26 mouse cellular contexts compared by ENCODE assay signal in genomic region chr1:85776154-85776553, GRCm38 (mm10). TPM values are rescaled to one million over a fixed set of nuclear protein-coding genes. Genes with fewer than 3 reads are reported as not detected.
A peak's percentile ranks its signal among the peaks of the same experiment; 100 is the strongest.
DNase-seq lines count a peak whose midpoint lies in the region; ATAC-seq lines count a peak whose summit lies in the region.
"Had no signal": no experiment of that assay in that cellular context is flagged by ENCODE, and none has a peak within 500 bp of the region (broad histone marks: within the 10 kb centered on the region; RNA-seq: fewer than 3 reads in every experiment).

No protein-coding gene starts in this region.

- WGBS in heart, embryonic 13.5 days = 40% methylated on average over 10 of the region's 10 CpGs
- 37% methylated on average over 10 of the region's 10 CpGs for WGBS in limb, embryonic 13.5 days
- 48% methylated on average over 10 of the region's 10 CpGs for WGBS in limb, embryonic 10.5 days

- no peak for ATAC-seq in heart, embryonic 13.5 days (ENCODE audit: extremely low read depth, insufficient number of reproducible peaks, low FRiP score, low TSS enrichment)
- no peak for ATAC-seq in limb, embryonic 13.5 days (ENCODE audit: low FRiP score, low read depth)
- ATAC-seq: forebrain, embryonic 15.5 days; midbrain, embryonic 13.5 days had no signal

- H3K4me2 ChIP-seq in heart, embryonic 13.5 days = peak overlapping the region; percentile 21; the same call in 1 of the 2 replicates
- peak overlapping the region; percentile 32; the same call in 1 of the 2 replicates for H3K4me2 ChIP-seq in limb, embryonic 13.5 days (replicated peaks)
- H3K4me2 ChIP-seq: embryonic facial prominence, embryonic 13.5 days; forebrain, embryonic 15.5 days; heart, embryonic 15.5 days; hindbrain, embryonic 15.5 days; liver, embryonic 15.5 days; lung, embryonic 14.5 days; midbrain, embryonic 13.5 days had no signal

- no peak overlapping the region for H3K4me3 ChIP-seq in heart, embryonic 13.5 days
- no peak overlapping the region for H3K4me3 ChIP-seq in limb, embryonic 13.5 days
- H3K4me3 ChIP-seq in limb, embryonic 10.5 days = no peak overlapping the region
- H3K4me3 ChIP-seq: embryonic facial prominence, embryonic 13.5 days; forebrain, embryonic 10.5 days; forebrain, embryonic 15.5 days; heart, embryonic 15.5 days; hindbrain, embryonic 15.5 days; liver, embryonic 15.5 days; midbrain, embryonic 13.5 days had no signal

- intact Hi-C loops in heart, postnatal 25 days (cut with DNase I) = no loop called here

- H3K9me3 ChIP-seq in heart, embryonic 13.5 days = no peaks in the 10 kb centered on the region
- H3K9me3 ChIP-seq in limb, embryonic 13.5 days = no peaks in the 10 kb centered on the region
- no peaks in the 10 kb centered on the region for H3K9me3 ChIP-seq in limb, embryonic 10.5 days (replicated peaks)
- H3K9me3 ChIP-seq: embryonic facial prominence, embryonic 13.5 days; forebrain, embryonic 10.5 days; forebrain, embryonic 15.5 days; heart, embryonic 15.5 days; hindbrain, embryonic 15.5 days; liver, embryonic 15.5 days; midbrain, embryonic 13.5 days had no signal

- no peaks in the 10 kb centered on the region for H3K27me3 ChIP-seq in heart, embryonic 13.5 days (replicated peaks)
- H3K27me3 ChIP-seq in limb, embryonic 13.5 days = no peaks in the 10 kb centered on the region
- no peaks in the 10 kb centered on the region for H3K27me3 ChIP-seq in limb, embryonic 10.5 days (ENCODE audit: low read depth, poor library complexity, severe bottlenecking)
- H3K27me3 ChIP-seq: CH12.LX; embryonic facial prominence, embryonic 13.5 days; forebrain, embryonic 15.5 days; heart, embryonic 15.5 days; hindbrain, embryonic 15.5 days; liver, embryonic 15.5 days; midbrain, embryonic 13.5 days had no signal

- no peaks in the 10 kb centered on the region for H3K4me1 ChIP-seq in heart, embryonic 13.5 days
- no peaks in the 10 kb centered on the region for H3K4me1 ChIP-seq in limb, embryonic 13.5 days
- 0 out of 2 replicates have a peak, but pooled peaks cover 2% of the 10 kb centered on the region for H3K4me1 ChIP-seq in limb, embryonic 10.5 days
- H3K4me1 ChIP-seq: embryonic facial prominence, embryonic 13.5 days; forebrain, embryonic 10.5 days; forebrain, embryonic 15.5 days; heart, embryonic 15.5 days; hindbrain, embryonic 15.5 days; midbrain, embryonic 13.5 days had no signal

- no peaks in the 10 kb centered on the region for H3K36me3 ChIP-seq in heart, embryonic 13.5 days
- H3K36me3 ChIP-seq in limb, embryonic 13.5 days = no peaks in the 10 kb centered on the region
- H3K36me3 ChIP-seq in limb, embryonic 10.5 days = no peaks in the 10 kb centered on the region
- H3K36me3 ChIP-seq: embryonic facial prominence, embryonic 13.5 days; forebrain, embryonic 10.5 days; forebrain, embryonic 15.5 days; heart, embryonic 15.5 days; hindbrain, embryonic 15.5 days; liver, embryonic 15.5 days; midbrain, embryonic 13.5 days had no signal

- peak; percentile 12 for DNase-seq in embryo, embryonic 10 days (ENCODE audit: low spot score)
- DNase-seq in embryo, embryonic 11 days = no peak
- DNase-seq in heart, postnatal 25 days (ENCODE audit: low spot score) = no peak
- no peak for DNase-seq in limb, embryonic 10.5 days (ENCODE audit: low spot score)
- peak; percentile 24 for DNase-seq in T-cell, adult 2 months (ENCODE audit: low spot score)
- no peak for DNase-seq in lung, postnatal 25 days (ENCODE audit: low spot score)
- DNase-seq: adrenal gland, adult 8-10 months; cerebellum, adult 11 months; cerebellum, adult 9-10 months; cerebellum, postnatal 36 days; gastrocnemius, postnatal 10 days; kidney, adult 18-20 months; kidney, postnatal 4 days; lung, embryonic 14.5 days; lung, postnatal 14 days; right cerebral cortex, adult 18-20 months had no signal

- no peak overlapping the region for H3K27ac ChIP-seq in heart, embryonic 13.5 days (replicated peaks)
- H3K27ac ChIP-seq in limb, embryonic 13.5 days = no peak overlapping the region
- no peak overlapping the region for H3K27ac ChIP-seq in limb, embryonic 10.5 days
- H3K27ac ChIP-seq: embryonic facial prominence, embryonic 13.5 days; forebrain, embryonic 10.5 days; forebrain, embryonic 15.5 days; heart, embryonic 15.5 days; hindbrain, embryonic 15.5 days; liver, embryonic 15.5 days; midbrain, embryonic 13.5 days had no signal

- no peak overlapping the region for H3K9ac ChIP-seq in heart, embryonic 13.5 days
- no peak overlapping the region for H3K9ac ChIP-seq in limb, embryonic 13.5 days
- H3K9ac ChIP-seq: embryonic facial prominence, embryonic 13.5 days; forebrain, embryonic 15.5 days; heart, embryonic 15.5 days; hindbrain, embryonic 15.5 days; liver, embryonic 15.5 days; lung, embryonic 14.5 days; midbrain, embryonic 13.5 days had no signal

RNA-seq across cellular contexts. Expression of gene A630001G21Rik, which starts 2.3 kb away (rescaled TPM):
- polyA plus RNA-seq in heart, embryonic 13.5 days (2015; fragmentation: Nextera tagmentation; extraction: Ambion mirVana) = 1.3 and 1.6 TPM in 2 replicates
- total RNA-seq in heart, postnatal 25 days (2021) = under 1 TPM; 0.21 to 0.31 TPM
- 1.0 and 1.4 TPM in 2 replicates for polyA plus RNA-seq in limb, embryonic 13.5 days (2015; fragmentation: Nextera tagmentation; extraction: Ambion mirVana)
- polyA plus RNA-seq in limb, embryonic 10.5 days (2016; fragmentation: Nextera tagmentation; extraction: Ambion mirVana) = 0.48 and 0.74 TPM in 2 replicates

RNA-seq across cellular contexts. Expression of gene Cab39, which starts 17.1 kb away (rescaled TPM):
- polyA plus RNA-seq in heart, embryonic 13.5 days (2015; fragmentation: Nextera tagmentation; extraction: Ambion mirVana) = 20.6 and 20.8 TPM in 2 replicates
- total RNA-seq in heart, postnatal 25 days (2021) = 100 to 1,000 TPM; 107 to 112 TPM
- 28.1 and 28.5 TPM in 2 replicates for polyA plus RNA-seq in limb, embryonic 13.5 days (2015; fragmentation: Nextera tagmentation; extraction: Ambion mirVana)
- polyA plus RNA-seq in limb, embryonic 10.5 days (2016; fragmentation: Nextera tagmentation; extraction: Ambion mirVana) = 28.1 and 33.5 TPM in 2 replicates

Comparison
In these comparisons a context has a peak if more than half of its experiments do, and no peak if none do; other contexts are left out.
1. DNase-seq: peak in embryo, embryonic 10 days (single experiment) and T-cell, adult 2 months (single experiment); none in embryo, embryonic 11 days (single experiment), heart, postnatal 25 days (single experiment), limb, embryonic 10.5 days (single experiment) and lung, postnatal 25 days (single experiment).